Mouse (Mus musculus) kidney, embryonic 14.5 days (tissue): ENCODE results near the gene Chkb. TPM values are rescaled to one million over a fixed set of nuclear protein-coding genes. Genes with fewer than 3 reads are reported as not detected.

ENCODE experiments used
- ATAC-seq: fragments of 200-750 bp; cut with Nextera tagmentation; 2 replicates; pipeline ENCODE4 v1.8.0; 2017; ENCODE audit warnings: moderate number of reproducible peaks, mild to moderate bottlenecking, moderate TSS enrichment, moderate library complexity; ENCODE audit not compliant: low FRiP score, low TSS enrichment
- H3K27ac ChIP-seq: fragments of 300-500 bp; sonication (generic); 2 replicates; pipeline ENCODE4 v1.5.1; 2014; ENCODE audit warnings: low read depth, mild to moderate bottlenecking, low read length, moderate library complexity, mixed read lengths
- H3K27me3 ChIP-seq: fragments of 300-500 bp; sonication (generic); 2 replicates; pipeline ENCODE4 v1.6.1; 2014; ENCODE audit warnings: mild to moderate bottlenecking, low read length; ENCODE audit not compliant: control insufficient read depth, insufficient read depth
- H3K36me3 ChIP-seq: fragments of 300-500 bp; sonication (generic); 2 replicates; pipeline ENCODE4 v1.6.1; 2014; ENCODE audit warnings: low read length, mixed read lengths; ENCODE audit not compliant: control insufficient read depth, insufficient read depth
- H3K4me1 ChIP-seq: fragments of 300-500 bp; sonication (generic); 2 replicates; pipeline ENCODE4 v1.6.1; 2014; ENCODE audit warnings: low read length, mixed read lengths; ENCODE audit not compliant: control insufficient read depth, insufficient read depth
- H3K4me2 ChIP-seq: fragments of 300-500 bp; sonication (generic); replicated peaks from 2 replicates; pipeline ENCODE4 v1.6.1; 2014; ENCODE audit warnings: low read depth, mild to moderate bottlenecking, low read length
- H3K4me3 ChIP-seq: fragments of 300-500 bp; sonication (generic); 2 replicates; pipeline ENCODE4 v1.5.1; 2014; ENCODE audit warnings: mild to moderate bottlenecking, low read length
- H3K9ac ChIP-seq: fragments of 300-500 bp; sonication (generic); 2 replicates; pipeline ENCODE4 v1.6.1; 2014; ENCODE audit warnings: low read depth, mild to moderate bottlenecking, low read length, moderate library complexity
- H3K9me3 ChIP-seq: fragments of 300-500 bp; sonication (generic); 2 replicates; pipeline ENCODE4 v1.6.1; 2016; ENCODE audit warnings: low read length; ENCODE audit not compliant: control insufficient read depth
- WGBS: fragments of 180-500 bp; shearing (Covaris S2); extraction: QIAGEN DNeasy Blood & Tissue Kit; methylation state at CpG from one replicate; pipeline ENCODE4 v1.1.7; 2014; 5-methylcytosine and 5-hydroxymethylcytosine counted together
- polyA plus RNA-seq: library from polyadenylated mRNA; unstranded; fragments of >200 nt; fragmentation: Nextera tagmentation; extraction: Ambion mirVana; gene quantifications from 2 replicates; pipeline ENCODE4 v1.2.1, GENCODE M21; 2014

The Chkb gene
- polyA plus RNA-seq, 1 experiment from 2014 or later, result 57.7 TPM

- H3K27ac ChIP-seq, result no peak overlapping the region
- no peaks in the 10 kb centered on the region for H3K9me3 ChIP-seq
- H3K27me3 ChIP-seq, result no peaks in the 10 kb centered on the region
- H3K4me1 ChIP-seq, result no peaks in the 10 kb centered on the region
- no peak for ATAC-seq
- H3K4me3 ChIP-seq, result no peak overlapping the region
- H3K36me3 ChIP-seq, result no peaks in the 10 kb centered on the region
- 89% methylated on average over 2 of the region's 2 CpGs for WGBS
- no peak overlapping the region for H3K4me2 ChIP-seq
- H3K9ac ChIP-seq, result no peak overlapping the region
These were observed 31.6 kb downstream of the Chkb start for GRCm38 (mm10) chr15:89398146-89398545.

DNA sequence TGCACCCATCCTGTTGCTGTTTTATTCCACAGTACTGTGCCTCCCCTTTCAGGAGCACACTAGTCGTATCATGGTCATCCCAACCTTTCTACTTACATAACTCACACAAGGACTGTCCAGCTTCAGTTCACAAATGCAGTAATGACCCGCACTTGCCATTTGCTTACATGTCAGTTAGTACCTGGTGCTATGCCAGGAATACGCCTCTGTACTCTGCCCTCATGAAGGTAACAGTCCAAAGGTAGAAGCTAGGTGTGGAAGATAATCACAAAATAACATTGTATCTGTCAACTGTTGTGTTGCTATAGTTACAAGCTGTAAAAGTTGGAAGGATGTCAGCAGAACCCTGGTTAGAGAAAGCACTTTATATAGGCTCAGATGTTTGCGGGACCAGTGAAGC lies 32.8 kb downstream of the Chkb start:
- ATAC-seq, result no peak
- WGBS, result 83% methylated on average over 4 of the region's 4 CpGs
- H3K4me1 ChIP-seq, result no peaks in the 10 kb centered on the region
- no peaks in the 10 kb centered on the region for H3K36me3 ChIP-seq
- no peaks in the 10 kb centered on the region for H3K9me3 ChIP-seq
- no peak overlapping the region for H3K4me3 ChIP-seq
- H3K27me3 ChIP-seq, result no peaks in the 10 kb centered on the region
- no peak overlapping the region for H3K27ac ChIP-seq
- no peak overlapping the region for H3K9ac ChIP-seq
- H3K4me2 ChIP-seq, result no peak overlapping the region

DNA sequence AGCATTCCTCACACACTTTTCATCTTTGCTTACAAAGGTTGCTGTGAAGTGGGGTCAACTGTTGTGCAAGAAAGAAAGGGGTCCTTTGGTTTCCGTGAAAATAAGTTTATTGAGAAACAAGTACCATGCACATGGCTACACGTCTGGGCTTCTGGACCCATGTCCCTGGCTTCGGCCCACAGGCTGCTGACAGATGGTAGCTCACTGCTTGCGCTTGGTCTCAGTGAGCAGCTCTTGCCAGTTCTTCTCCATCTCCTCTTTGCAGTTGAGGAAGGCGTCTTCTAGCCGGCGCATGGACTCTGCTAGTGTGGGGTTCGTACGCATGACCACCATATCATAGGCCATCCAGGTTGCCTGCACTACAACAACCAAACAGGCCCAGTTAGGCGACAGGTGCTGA lies 39.6 kb downstream of the Chkb start:
- WGBS, result 93% methylated on average over 10 of the region's 10 CpGs
- no peak overlapping the region for H3K9ac ChIP-seq
- H3K27ac ChIP-seq, result no peak overlapping the region
- no peaks in the 10 kb centered on the region for H3K27me3 ChIP-seq
- no peaks in the 10 kb centered on the region for H3K4me1 ChIP-seq
- no peaks in the 10 kb centered on the region for H3K36me3 ChIP-seq
- no peak overlapping the region for H3K4me3 ChIP-seq
- no peaks in the 10 kb centered on the region for H3K9me3 ChIP-seq
- H3K4me2 ChIP-seq, result no peak overlapping the region
- ATAC-seq, result no peak

DNA sequence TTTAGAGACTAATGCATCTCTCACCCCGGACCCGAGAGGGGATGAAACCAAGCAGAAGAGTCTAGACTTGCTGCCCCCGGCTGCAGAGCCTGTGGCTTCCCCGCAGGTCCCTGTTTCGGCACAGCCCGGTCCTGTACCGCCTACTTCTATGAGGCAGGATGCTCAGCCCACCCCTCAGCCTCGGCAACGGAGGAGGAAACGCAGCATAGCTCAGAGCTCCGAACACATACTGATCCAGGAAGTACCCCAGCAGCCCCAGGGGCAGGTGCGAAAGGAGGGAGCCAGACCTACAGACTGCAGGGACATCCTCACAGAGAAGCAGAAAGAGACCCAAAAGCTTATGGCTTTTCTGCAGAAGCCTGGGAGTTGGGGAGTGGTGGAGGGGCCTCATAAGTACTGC lies 42.6 kb downstream of the Chkb start:
- Histone ChIP-seq H3K27ac (no peak overlapping the region), H3K4me2 (no peak overlapping the region), H3K36me3 (no peaks in the 10 kb centered on the region), H3K27me3 (no peaks in the 10 kb centered on the region; the same call in 1 of the 2 replicates), H3K9me3 (no peaks in the 10 kb centered on the region), H3K9ac (no peak overlapping the region), H3K4me1 (no peaks in the 10 kb centered on the region), H3K4me3 (no peak overlapping the region)
- ATAC-seq, result no peak
- WGBS, result 48% methylated on average over 12 of the region's 12 CpGs

DNA sequence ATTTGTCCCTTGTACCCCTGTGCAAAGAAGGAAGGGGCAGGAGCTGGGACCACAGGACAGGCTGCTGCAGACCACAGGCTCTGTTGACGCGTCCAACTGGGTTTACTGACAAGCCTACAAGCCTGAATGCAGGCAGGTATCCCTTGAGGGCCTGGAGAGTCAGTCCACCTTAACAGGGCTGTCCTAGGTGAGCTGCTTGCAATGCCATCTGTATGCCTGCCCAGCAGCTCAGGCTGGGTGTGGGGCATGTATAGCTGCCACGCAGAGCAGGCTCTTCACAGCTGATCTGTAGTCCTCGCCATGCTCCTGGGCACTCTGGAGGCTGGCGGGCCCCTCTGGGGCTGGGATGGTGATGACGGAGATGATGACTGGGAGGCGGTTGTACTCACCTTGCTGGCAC lies 45.1 kb downstream of the Chkb start, which contains the start of gene Klhdc7b:
Gene Klhdc7b (plus strand): TSS at position 301 of the 400 bp plus-strand sequence.
- Histone ChIP-seq H3K4me3 (no peak within 1 kb of the TSS), H3K9ac (no peak within 1 kb of the TSS), H3K36me3 (no peaks in the 10 kb centered on the region), H3K4me1 (peaks cover under 1% of the 10 kb centered on the region; the same call in 1 of the 2 replicates), H3K27ac (no peak within 1 kb of the TSS), H3K9me3 (no peaks in the 10 kb centered on the region), H3K4me2 (no peak within 1 kb of the TSS), H3K27me3 (peaks cover 7% of the 10 kb centered on the region)
- 90% methylated on average over 7 of the region's 7 CpGs for WGBS
- no peak for ATAC-seq

- Histone ChIP-seq H3K27ac (no peak overlapping the region), H3K27me3 (peaks cover 44% of the 10 kb centered on the region), H3K9ac (no peak overlapping the region), H3K4me3 (peak overlapping the region; percentile 43), H3K9me3 (no peaks in the 10 kb centered on the region), H3K36me3 (no peaks in the 10 kb centered on the region), H3K4me2 (peak overlapping the region; percentile 71), H3K4me1 (peaks cover 18% of the 10 kb centered on the region; the same call in 1 of the 2 replicates)
- no peak for ATAC-seq
- WGBS, result 9% methylated on average over 10 of the region's 10 CpGs
These were observed 50.3 kb downstream of the Chkb start for GRCm38 (mm10) chr15:89379429-89379828.

DNA sequence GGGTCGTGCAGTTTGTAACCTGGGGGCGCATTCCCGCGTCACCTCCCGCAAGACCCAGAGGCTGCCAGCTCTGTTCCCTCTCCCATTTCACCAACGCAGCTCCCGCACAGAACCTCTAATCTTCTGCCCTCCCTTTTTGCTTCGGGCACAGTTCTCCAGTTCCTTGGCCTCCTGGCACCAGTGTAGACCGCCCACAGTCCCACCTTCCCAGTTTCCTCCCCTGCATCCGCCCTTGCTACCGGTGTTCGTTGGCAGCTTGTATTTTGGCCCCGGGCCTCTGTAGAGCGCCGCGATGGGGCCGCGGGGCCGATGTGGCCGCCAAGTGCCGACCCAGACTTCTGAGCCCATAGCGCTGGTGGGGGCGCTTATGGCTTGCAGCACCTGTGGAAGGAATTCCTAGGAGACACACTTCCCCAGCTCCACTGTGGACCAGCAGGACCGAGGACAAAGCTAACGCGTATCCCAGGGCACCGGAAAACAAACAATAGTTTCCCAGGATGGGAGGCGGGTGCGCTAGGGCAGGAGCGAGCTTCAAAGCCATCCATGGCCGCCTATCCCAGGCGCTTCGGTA lies 50.8 kb downstream of the Chkb start, which contains the start of gene Odf3b:
Gene Odf3b (minus strand): TSS at position 452 of the 571 bp plus-strand sequence.
- H3K27ac ChIP-seq, result no peak within 1 kb of the TSS
- WGBS, result under 1% methylated on average over 33 of the region's 33 CpGs
- H3K36me3 ChIP-seq, result no peaks in the 10 kb centered on the region
- ATAC-seq, result no peak
- H3K4me3 ChIP-seq, result peak within 1 kb of the TSS; percentile 43
- H3K9me3 ChIP-seq, result no peaks in the 10 kb centered on the region
- peaks cover 44% of the 10 kb centered on the region for H3K27me3 ChIP-seq
- H3K9ac ChIP-seq, result peak within 1 kb of the TSS; percentile 28; the same call in 1 of the 2 replicates
- H3K4me1 ChIP-seq, result peaks cover 21% of the 10 kb centered on the region; the same call in 1 of the 2 replicates
- peak within 1 kb of the TSS; percentile 71 for H3K4me2 ChIP-seq

- peak overlapping the region; percentile 43 for H3K4me3 ChIP-seq
- no peak overlapping the region for H3K27ac ChIP-seq
- ATAC-seq, result no peak
- H3K27me3 ChIP-seq, result peaks cover 44% of the 10 kb centered on the region
- no peaks in the 10 kb centered on the region for H3K36me3 ChIP-seq
- peak overlapping the region; percentile 71 for H3K4me2 ChIP-seq
- WGBS, result 11% methylated on average over 46 of the region's 46 CpGs
- H3K9me3 ChIP-seq, result no peaks in the 10 kb centered on the region
- H3K4me1 ChIP-seq, result peaks cover 21% of the 10 kb centered on the region; the same call in 1 of the 2 replicates
- H3K9ac ChIP-seq, result peak overlapping the region; percentile 28; the same call in 1 of the 2 replicates
These were observed 51.5 kb downstream of the Chkb start for GRCm38 (mm10) chr15:89377938-89378828.

DNA sequence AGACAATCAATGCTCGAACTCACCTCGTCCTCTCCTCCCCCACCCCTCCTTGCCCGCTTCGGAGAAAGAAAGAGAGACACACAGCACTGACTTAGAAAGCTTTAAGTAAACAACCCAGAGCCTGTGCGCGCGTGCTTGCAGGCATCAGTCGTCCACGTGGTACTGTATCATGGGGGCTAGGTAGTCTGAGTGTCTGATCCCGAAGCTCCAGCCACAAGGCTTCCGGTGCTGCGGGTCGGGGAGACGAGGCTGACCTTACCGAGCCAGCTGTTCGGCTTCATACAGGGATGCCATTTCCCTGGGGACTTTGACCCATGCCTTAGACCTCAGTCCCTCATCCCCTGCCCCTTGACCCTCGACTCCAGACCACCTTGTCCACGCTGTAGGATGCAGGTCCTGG lies 52.3 kb downstream of the Chkb start:
- Histone ChIP-seq H3K4me3 (peak overlapping the region; percentile 4; the same call in 1 of the 2 replicates), H3K4me2 (0 out of 2 replicates have a peak overlapping the region, but pooled peaks have one; percentile 5), H3K27ac (no peak overlapping the region), H3K36me3 (peaks cover 3% of the 10 kb centered on the region), H3K9me3 (no peaks in the 10 kb centered on the region), H3K27me3 (peaks cover 44% of the 10 kb centered on the region), H3K9ac (no peak overlapping the region), H3K4me1 (peaks cover 21% of the 10 kb centered on the region; the same call in 1 of the 2 replicates)
- 9% methylated on average over 18 of the region's 18 CpGs for WGBS
- no peak for ATAC-seq
